Mouse (Mus musculus): ENCODE measurements at regions not wholly inside any gene's neighbourhood (a gene's known extent, or its start where the extent isn't known, plus 50 kb on each side); places are given as distances from the start of the nearest gene placed in this dataset.

DNA sequence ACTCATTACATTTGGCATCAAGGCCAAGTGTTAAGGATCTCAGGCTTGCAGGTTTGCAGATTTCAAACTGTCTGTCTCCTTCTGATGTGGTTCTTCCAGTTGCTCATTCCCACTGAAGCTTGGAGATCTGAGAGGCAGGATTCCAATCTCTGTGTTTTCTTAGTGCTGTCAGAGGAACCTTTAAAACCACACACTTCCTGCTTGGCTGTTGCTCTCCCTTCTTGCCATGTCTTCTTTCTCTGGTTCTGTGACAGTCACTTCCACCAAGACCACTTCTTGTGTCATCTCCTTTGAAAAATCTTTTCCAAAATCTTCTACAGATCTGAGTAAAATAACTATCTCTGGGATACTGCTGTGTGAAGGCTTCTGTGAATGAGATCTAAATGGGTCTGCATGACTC is 117.3 kb downstream of the Gm5426 start:
- no peaks in the 10 kb centered on the region for H3K27me3 ChIP-seq
- H3K4me2 ChIP-seq (replicated peaks): no peak overlapping the region
- H3K4me1 ChIP-seq: no peaks in the 10 kb centered on the region
- no peak overlapping the region for H3K27ac ChIP-seq (replicated peaks)
- no peak for ATAC-seq (ENCODE audit: insufficient number of reproducible peaks, low FRiP score, low TSS enrichment, low read depth)
- no peaks in the 10 kb centered on the region for H3K9me3 ChIP-seq (replicated peaks)
- H3K4me3 ChIP-seq (replicated peaks): no peak overlapping the region
- no peaks in the 10 kb centered on the region for H3K36me3 ChIP-seq
- H3K9ac ChIP-seq: no peak overlapping the region

DNA sequence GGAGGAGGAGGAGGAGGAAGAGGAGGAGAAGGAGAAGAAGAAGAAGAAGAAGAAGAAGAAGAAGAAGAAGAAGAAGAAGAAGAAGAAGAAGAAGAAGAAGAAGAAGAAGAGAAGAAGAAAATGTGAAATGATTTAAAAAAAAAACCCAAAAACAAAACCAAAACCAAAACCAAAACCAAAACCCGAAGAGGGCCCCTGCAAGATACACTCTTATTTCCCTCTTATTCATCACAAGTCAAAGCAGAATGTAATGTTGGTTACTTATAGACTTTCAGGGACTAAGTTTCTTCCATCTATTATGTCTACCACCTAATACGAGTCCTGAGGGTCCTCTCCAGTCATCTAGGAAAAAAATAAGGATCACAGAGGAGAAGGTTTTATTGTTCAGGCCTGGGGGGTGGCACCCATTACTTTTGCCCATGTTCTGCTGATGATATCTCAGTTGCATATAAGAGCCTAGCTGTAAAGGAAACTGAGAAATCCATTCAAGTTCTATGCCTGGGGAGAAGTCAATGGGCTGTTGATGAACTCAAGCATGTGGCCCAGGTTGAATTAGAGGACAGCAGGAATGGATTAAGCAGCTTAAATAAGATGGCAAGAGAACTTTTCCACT is 118.0 kb downstream of the Gm5426 start:
- no peak for ATAC-seq (ENCODE audit: insufficient number of reproducible peaks, low FRiP score, low TSS enrichment, low read depth)
- H3K36me3 ChIP-seq: no peaks in the 10 kb centered on the region
- no peaks in the 10 kb centered on the region for H3K4me1 ChIP-seq
- H3K4me3 ChIP-seq (replicated peaks): no peak overlapping the region
- H3K27ac ChIP-seq (replicated peaks): no peak overlapping the region
- WGBS: 85% methylated on average over 2 of the region's 2 CpGs
- no peaks in the 10 kb centered on the region for H3K9me3 ChIP-seq (replicated peaks)
- H3K4me2 ChIP-seq (replicated peaks): no peak overlapping the region
- no peak overlapping the region for H3K9ac ChIP-seq
- H3K27me3 ChIP-seq: no peaks in the 10 kb centered on the region

GRCm38 (mm10) chr10:96257935-96258334 is 121.5 kb downstream of the Gm5426 start:
- H3K27ac ChIP-seq (replicated peaks): no peak overlapping the region
- peaks cover 5% of the 10 kb centered on the region; the same call in 1 of the 2 replicates for H3K4me1 ChIP-seq
- 70% methylated on average over 7 of the region's 7 CpGs for WGBS
- H3K36me3 ChIP-seq: no peaks in the 10 kb centered on the region
- no peak for ATAC-seq (ENCODE audit: insufficient number of reproducible peaks, low FRiP score, low TSS enrichment, low read depth)
- H3K9ac ChIP-seq: no peak overlapping the region
- no peak overlapping the region for H3K4me2 ChIP-seq (replicated peaks)
- no peaks in the 10 kb centered on the region for H3K9me3 ChIP-seq (replicated peaks)
- no peaks in the 10 kb centered on the region for H3K27me3 ChIP-seq
- H3K4me3 ChIP-seq (replicated peaks): no peak overlapping the region

DNA sequence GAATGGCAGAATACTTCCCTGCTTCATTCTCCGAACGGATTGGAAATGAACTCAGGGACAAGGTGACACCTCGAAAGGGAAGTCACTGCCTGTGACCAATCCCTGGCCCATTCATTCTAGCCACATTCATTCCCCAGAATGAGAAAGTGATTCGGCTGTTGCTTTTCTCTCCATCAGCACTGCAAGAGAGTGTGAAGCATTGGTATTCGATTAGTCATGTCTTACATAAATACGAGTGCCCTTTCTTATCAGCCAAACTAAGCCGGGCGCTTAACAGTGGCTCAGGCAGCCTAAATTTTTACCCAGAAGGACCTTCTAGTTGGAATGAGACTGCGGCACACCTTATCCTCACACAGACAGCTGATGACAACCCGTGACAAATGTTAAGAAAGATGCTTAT is 122.8 kb downstream of the Gm5426 start:
- ATAC-seq (ENCODE audit: insufficient number of reproducible peaks, low FRiP score, low TSS enrichment, low read depth): no peak
- 76% methylated on average over 10 of the region's 10 CpGs for WGBS

GRCm38 (mm10) chr10:96259648-96260047 is 123.2 kb downstream of the Gm5426 start:
- no peak overlapping the region for H3K27ac ChIP-seq (replicated peaks)
- no peak overlapping the region for H3K4me2 ChIP-seq (replicated peaks)
- no peaks in the 10 kb centered on the region for H3K36me3 ChIP-seq
- H3K4me1 ChIP-seq: peaks cover 17% of the 10 kb centered on the region
- no peaks in the 10 kb centered on the region for H3K27me3 ChIP-seq
- 83% methylated on average over 8 of the region's 8 CpGs for WGBS
- no peak overlapping the region for H3K4me3 ChIP-seq (replicated peaks)
- no peaks in the 10 kb centered on the region for H3K9me3 ChIP-seq (replicated peaks)
- ATAC-seq (ENCODE audit: insufficient number of reproducible peaks, low FRiP score, low TSS enrichment, low read depth): no peak
- no peak overlapping the region for H3K9ac ChIP-seq

More for the DNA sequence above, 122.8 kb downstream of the Gm5426 start:
- peaks cover 15% of the 10 kb centered on the region; the same call in 1 of the 2 replicates for H3K4me1 ChIP-seq
- H3K27ac ChIP-seq (replicated peaks): no peak overlapping the region
- no peaks in the 10 kb centered on the region for H3K36me3 ChIP-seq
- H3K9ac ChIP-seq: no peak overlapping the region
- H3K4me3 ChIP-seq (replicated peaks): no peak overlapping the region
- no peak overlapping the region for H3K4me2 ChIP-seq (replicated peaks)
- no peaks in the 10 kb centered on the region for H3K9me3 ChIP-seq (replicated peaks)
- no peaks in the 10 kb centered on the region for H3K27me3 ChIP-seq

DNA sequence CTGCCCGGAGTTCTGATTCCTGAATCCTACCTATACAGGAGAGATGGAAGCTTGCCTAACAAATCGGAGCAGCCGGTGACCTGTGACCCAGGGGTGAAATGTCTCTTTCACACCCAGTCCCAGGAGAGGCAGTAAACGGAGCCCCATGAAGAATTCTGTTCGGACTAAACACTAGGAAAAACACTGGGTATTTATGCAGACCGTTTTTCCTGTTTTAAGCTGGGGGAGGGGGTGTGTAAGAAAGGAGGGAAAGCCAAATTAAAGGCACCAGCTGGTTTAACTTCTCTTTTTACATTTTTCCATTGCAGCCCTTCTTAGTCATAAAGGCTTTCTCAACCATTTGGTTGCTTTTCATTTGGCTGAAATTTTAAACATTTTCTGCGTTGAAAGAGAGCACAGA is 127.1 kb downstream of the Gm5426 start:
- no peak overlapping the region for H3K9ac ChIP-seq
- peaks cover 30% of the 10 kb centered on the region for H3K4me1 ChIP-seq
- H3K4me3 ChIP-seq (replicated peaks): no peak overlapping the region
- H3K36me3 ChIP-seq: no peaks in the 10 kb centered on the region
- H3K4me2 ChIP-seq (replicated peaks): no peak overlapping the region; the same call in 1 of the 2 replicates
- H3K9me3 ChIP-seq (replicated peaks): no peaks in the 10 kb centered on the region
- WGBS: 5% methylated on average over 7 of the region's 7 CpGs
- peak overlapping the region; percentile 77 for H3K27ac ChIP-seq (replicated peaks)
- ATAC-seq (ENCODE audit: insufficient number of reproducible peaks, low FRiP score, low TSS enrichment, low read depth): peak; percentile 61; the same call in 1 of the 2 replicates
- no peaks in the 10 kb centered on the region for H3K27me3 ChIP-seq

DNA sequence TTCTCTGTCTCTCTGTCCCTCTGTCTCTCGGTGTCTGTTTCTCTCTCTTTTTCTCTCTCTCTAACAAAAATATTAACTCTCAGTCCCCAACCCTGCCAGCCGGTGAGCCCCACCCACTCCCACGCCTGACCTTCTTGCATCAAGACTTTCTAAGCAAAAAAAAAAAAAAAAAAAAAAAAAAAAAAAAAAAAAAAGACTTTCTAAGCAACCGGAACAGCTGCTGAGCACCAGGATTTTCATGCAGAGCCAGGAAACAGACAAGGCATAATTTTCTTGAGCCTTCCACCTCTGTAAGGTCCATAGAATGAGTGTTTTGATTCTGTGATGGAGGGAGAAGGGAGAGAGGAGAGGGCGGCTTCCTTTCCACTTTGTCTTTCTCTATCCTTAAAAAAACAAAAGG is 128.0 kb downstream of the Gm5426 start:
- 20% methylated on average over 5 of the region's 5 CpGs for WGBS
- H3K4me2 ChIP-seq (replicated peaks): no peak overlapping the region
- no peaks in the 10 kb centered on the region for H3K27me3 ChIP-seq
- H3K9ac ChIP-seq: no peak overlapping the region
- H3K4me3 ChIP-seq (replicated peaks): no peak overlapping the region
- no peak for ATAC-seq (ENCODE audit: insufficient number of reproducible peaks, low FRiP score, low TSS enrichment, low read depth)
- H3K36me3 ChIP-seq: no peaks in the 10 kb centered on the region
- peaks cover 30% of the 10 kb centered on the region for H3K4me1 ChIP-seq
- H3K9me3 ChIP-seq (replicated peaks): no peaks in the 10 kb centered on the region
- peak overlapping the region; percentile 71 for H3K27ac ChIP-seq (replicated peaks)

DNA sequence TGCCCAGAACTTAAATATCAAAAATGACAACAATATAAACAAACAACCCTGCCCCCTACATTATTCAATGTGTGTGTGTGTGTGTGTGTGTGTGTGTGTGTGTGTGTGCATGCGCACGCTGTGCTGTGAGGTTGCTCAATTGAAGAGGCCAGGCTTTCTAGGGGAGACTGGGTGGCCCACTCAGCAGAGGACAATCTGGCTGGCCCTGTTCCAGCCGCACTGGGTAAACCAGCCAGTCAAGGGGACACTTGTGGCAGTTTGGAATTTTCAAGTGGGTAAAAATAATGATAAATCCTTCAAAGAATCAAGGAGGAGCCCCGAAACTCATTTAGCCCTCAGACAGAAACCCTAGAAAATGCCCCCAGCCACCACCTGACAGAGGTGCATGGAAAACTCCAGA is 128.5 kb downstream of the Gm5426 start:
- WGBS: 47% methylated on average over 4 of the region's 4 CpGs
- no peaks in the 10 kb centered on the region for H3K27me3 ChIP-seq
- H3K9me3 ChIP-seq (replicated peaks): no peaks in the 10 kb centered on the region
- no peaks in the 10 kb centered on the region for H3K36me3 ChIP-seq
- H3K4me3 ChIP-seq (replicated peaks): no peak overlapping the region
- no peak for ATAC-seq (ENCODE audit: insufficient number of reproducible peaks, low FRiP score, low TSS enrichment, low read depth)
- H3K9ac ChIP-seq: no peak overlapping the region
- peak overlapping the region; percentile 71 for H3K27ac ChIP-seq (replicated peaks)
- H3K4me1 ChIP-seq: peaks cover 30% of the 10 kb centered on the region
- H3K4me2 ChIP-seq (replicated peaks): no peak overlapping the region

- Histone ChIP-seq H3K4me3 (replicated peaks) (no peak overlapping the region), H3K27me3 (no peaks in the 10 kb centered on the region), H3K9ac (no peak overlapping the region), H3K27ac (replicated peaks) (peak overlapping the region; percentile 71; the same call in 1 of the 2 replicates), H3K4me1 (peaks cover 30% of the 10 kb centered on the region), H3K9me3 (replicated peaks) (no peaks in the 10 kb centered on the region), H3K36me3 (no peaks in the 10 kb centered on the region), H3K4me2 (replicated peaks) (no peak overlapping the region)
- 75% methylated on average over 9 of the region's 9 CpGs for WGBS
- no peak for ATAC-seq (ENCODE audit: insufficient number of reproducible peaks, low FRiP score, low TSS enrichment, low read depth)
These were observed 129.8 kb downstream of the Gm5426 start for GRCm38 (mm10) chr10:96266100-96266735.

DNA sequence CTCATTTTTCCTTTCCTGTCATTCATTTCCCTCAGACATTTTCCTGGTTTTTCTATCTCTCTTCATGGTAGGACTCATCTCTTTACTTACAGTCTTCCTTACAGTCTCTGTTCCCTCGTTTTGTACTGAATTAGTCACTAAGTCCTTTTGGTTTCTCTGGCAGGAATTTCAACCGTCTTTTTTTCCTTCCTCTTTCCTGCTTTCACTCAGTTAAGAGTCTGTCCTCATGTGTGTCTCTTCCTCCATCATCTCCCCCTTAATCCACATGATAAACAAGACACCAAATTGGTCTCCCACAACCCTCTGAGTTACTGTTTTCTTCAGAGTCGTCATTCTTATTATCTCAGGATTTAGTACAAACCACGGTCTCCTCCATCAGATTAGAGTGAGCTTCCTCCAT is 131.2 kb downstream of the Gm5426 start:
- H3K9ac ChIP-seq: no peak overlapping the region
- H3K4me2 ChIP-seq (replicated peaks): no peak overlapping the region
- no peak for ATAC-seq (ENCODE audit: insufficient number of reproducible peaks, low FRiP score, low TSS enrichment, low read depth)
- H3K9me3 ChIP-seq (replicated peaks): no peaks in the 10 kb centered on the region
- H3K27ac ChIP-seq (replicated peaks): no peak overlapping the region
- 61% methylated on average over 4 of the region's 4 CpGs for WGBS
- no peaks in the 10 kb centered on the region for H3K27me3 ChIP-seq
- peaks cover 29% of the 10 kb centered on the region for H3K4me1 ChIP-seq
- H3K4me3 ChIP-seq (replicated peaks): no peak overlapping the region
- H3K36me3 ChIP-seq: no peaks in the 10 kb centered on the region

DNA sequence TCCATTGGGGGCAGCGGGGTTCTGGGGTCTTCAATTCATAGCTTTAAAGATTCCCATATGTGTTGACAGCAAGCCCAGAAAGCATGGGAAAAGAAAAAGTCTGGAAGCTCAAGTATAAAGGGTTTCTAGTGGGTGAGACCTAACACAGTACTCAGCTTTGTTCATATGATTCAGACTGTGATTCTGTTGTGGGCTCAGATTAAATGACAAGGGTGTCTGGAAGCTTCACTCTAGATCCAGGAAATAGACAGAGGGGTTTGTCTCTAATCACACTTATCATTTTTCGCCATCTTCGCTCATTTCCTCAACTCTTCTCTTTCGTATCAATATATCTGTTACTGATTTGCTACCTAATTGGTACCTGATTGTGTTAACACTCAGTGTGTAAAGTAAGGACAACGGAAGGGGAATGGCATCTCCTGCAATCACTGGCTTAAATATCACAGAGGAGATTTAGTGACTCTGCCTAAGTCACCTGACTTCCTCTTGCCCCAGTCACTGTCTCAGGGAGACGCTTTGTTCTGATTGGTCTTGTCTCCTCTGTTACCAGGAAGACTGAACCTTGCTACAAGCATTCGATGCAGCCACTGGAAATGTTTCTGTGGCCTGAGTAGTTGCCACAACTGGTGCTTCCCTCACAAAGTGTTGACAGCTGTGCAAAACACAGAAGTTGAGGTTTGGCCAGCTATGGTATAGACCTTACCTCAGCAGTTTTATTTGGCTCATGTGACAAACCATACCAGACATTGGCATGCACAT is 137.4 kb downstream of the Gm5426 start:
- H3K4me1 ChIP-seq: 0 out of 2 replicates have a peak, but pooled peaks cover 7% of the 10 kb centered on the region
- no peaks in the 10 kb centered on the region for H3K27me3 ChIP-seq
- H3K27ac ChIP-seq (replicated peaks): 0 out of 2 replicates have a peak overlapping the region, but pooled peaks have one; percentile 17
- peak; percentile 34; the same call in 1 of the 2 replicates for ATAC-seq (ENCODE audit: insufficient number of reproducible peaks, low FRiP score, low TSS enrichment, low read depth)
- no peak overlapping the region for H3K4me3 ChIP-seq (replicated peaks)
- H3K9ac ChIP-seq: no peak overlapping the region
- H3K9me3 ChIP-seq (replicated peaks): no peaks in the 10 kb centered on the region
- H3K4me2 ChIP-seq (replicated peaks): no peak overlapping the region
- no peaks in the 10 kb centered on the region for H3K36me3 ChIP-seq
- 49% methylated on average over 7 of the region's 7 CpGs for WGBS

Measured in embryonic facial prominence, embryonic 15.5 days (tissue).